Mouse (Mus musculus) cerebellum, adult 2 months (tissue): ENCODE measurements at regions not wholly inside any gene's neighbourhood (a gene's known extent, or its start where the extent isn't known, plus 50 kb on each side); places are given as distances from the start of the nearest gene placed in this dataset.

Experiments used
- DNase-seq, 2 experiments: peaks; one replicate each; pipeline ENCODE4 v3.0.0; 2021
- H3K27ac ChIP-seq: fragments of 200-500 bp; 2 replicates; pipeline ENCODE4 v1.5.1; 2012; ENCODE audit warnings: low read length, control low read depth, inconsistent platforms; ENCODE audit not compliant: insufficient read depth
- H3K27me3 ChIP-seq: fragments of 200-500 bp; 2 replicates; pipeline ENCODE4 v1.6.1; 2012; ENCODE audit warnings: inconsistent platforms, mild to moderate bottlenecking, low read length, moderate library complexity; ENCODE audit not compliant: control insufficient read depth, insufficient read depth
- H3K4me1 ChIP-seq: fragments of 200-500 bp; 2 replicates; pipeline ENCODE4 v1.6.1; 2011; ENCODE audit warnings: low read length; ENCODE audit not compliant: control insufficient read depth, insufficient read depth
- H3K4me3 ChIP-seq: fragments of 200-500 bp; replicated peaks from 2 replicates; pipeline ENCODE3; 2011; ENCODE audit warnings: mild to moderate bottlenecking, low read depth, low read length, control low read depth; ENCODE audit not compliant: insufficient read depth
- CTCF ChIP-seq: fragments of 200-500 bp; IDR thresholded peaks from 2 replicates; pipeline ENCODE4 v1.5.1; 2011; ENCODE audit warnings: low read depth, mild to moderate bottlenecking, control low read depth, low read length, moderate library complexity, borderline replicate concordance; ENCODE audit not compliant: insufficient read depth
- POLR2A ChIP-seq: fragments of 200-500 bp; IDR thresholded peaks from 2 replicates; pipeline ENCODE4 v1.6.1; 2011; ENCODE audit warnings: low read length, control low read depth, borderline replicate concordance; ENCODE audit not compliant: insufficient read depth
- WGBS: fragments of 180-500 bp; shearing (Covaris S2); methylation state at CpG from one replicate; pipeline ENCODE4 v1.1.7; 2018; 5-methylcytosine and 5-hydroxymethylcytosine counted together

- no peaks in the 10 kb centered on the region for H3K4me1 ChIP-seq
- DNase-seq: no peak
- no peak for TF ChIP-seq POLR2A
- TF ChIP-seq CTCF: no peak
- H3K27ac ChIP-seq: no peak overlapping the region
- H3K27me3 ChIP-seq: no peaks in the 10 kb centered on the region
- H3K4me3 ChIP-seq: no peak overlapping the region
- 82% methylated on average over 5 of the region's 5 CpGs for WGBS
Observed at GRCm38 (mm10) chr11:71642886-71643285, 106.8 kb upstream of the Wscd1 start.

DNA sequence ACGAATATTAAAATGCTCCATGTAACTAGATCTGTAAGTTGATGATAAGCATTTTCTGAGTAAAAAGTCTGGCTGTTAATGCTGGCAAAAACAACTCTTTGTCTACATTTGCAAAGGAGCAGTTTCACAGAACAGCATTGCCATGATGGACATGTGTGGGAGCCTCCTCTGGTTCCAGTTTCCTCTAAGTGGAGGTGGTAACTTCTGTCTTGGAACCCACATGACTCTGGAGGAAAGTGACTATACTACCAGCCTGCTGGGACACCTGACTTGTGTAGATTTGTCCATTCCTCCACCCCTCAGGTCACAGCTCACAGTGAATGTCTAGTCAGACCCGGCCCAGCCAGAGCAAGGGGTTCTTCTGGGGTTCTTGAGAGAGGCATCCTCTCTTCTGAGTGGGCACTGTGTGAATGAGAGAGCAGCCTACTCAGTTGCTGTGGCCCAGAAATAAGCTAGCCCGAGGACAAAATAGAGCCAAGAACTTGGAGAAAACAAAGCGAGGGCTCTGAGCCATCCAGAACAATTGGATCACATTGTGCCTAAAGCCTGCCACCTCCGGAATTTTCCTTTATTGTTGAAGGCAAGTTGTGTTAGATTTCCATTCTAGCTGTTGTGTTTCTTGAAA is 97.9 kb upstream of the Wscd1 start:
- Histone ChIP-seq H3K27ac (no peak overlapping the region), H3K27me3 (no peaks in the 10 kb centered on the region), H3K4me3 (no peak overlapping the region), H3K4me1 (no peaks in the 10 kb centered on the region)
- no peak for TF ChIP-seq CTCF
- TF ChIP-seq POLR2A: no peak
- DNase-seq: no peak
- 80% methylated on average over 5 of the region's 5 CpGs for WGBS

- no peak for TF ChIP-seq POLR2A
- no peak for TF ChIP-seq CTCF
- H3K27ac ChIP-seq: no peak overlapping the region
- 56% methylated on average over 5 of the region's 5 CpGs for WGBS
Observed at GRCm38 (mm10) chr11:71652381-71652775, 97.3 kb upstream of the Wscd1 start.

GRCm38 (mm10) chr11:71658346-71658745 is 91.4 kb upstream of the Wscd1 start:
- 47% methylated on average over 2 of the region's 2 CpGs for WGBS

More at GRCm38 (mm10) chr11:71652381-71652775, 97.3 kb upstream of the Wscd1 start:
- Histone ChIP-seq H3K4me1 (no peaks in the 10 kb centered on the region), H3K27me3 (no peaks in the 10 kb centered on the region), H3K4me3 (no peak overlapping the region)
- DNase-seq: no peak

DNA sequence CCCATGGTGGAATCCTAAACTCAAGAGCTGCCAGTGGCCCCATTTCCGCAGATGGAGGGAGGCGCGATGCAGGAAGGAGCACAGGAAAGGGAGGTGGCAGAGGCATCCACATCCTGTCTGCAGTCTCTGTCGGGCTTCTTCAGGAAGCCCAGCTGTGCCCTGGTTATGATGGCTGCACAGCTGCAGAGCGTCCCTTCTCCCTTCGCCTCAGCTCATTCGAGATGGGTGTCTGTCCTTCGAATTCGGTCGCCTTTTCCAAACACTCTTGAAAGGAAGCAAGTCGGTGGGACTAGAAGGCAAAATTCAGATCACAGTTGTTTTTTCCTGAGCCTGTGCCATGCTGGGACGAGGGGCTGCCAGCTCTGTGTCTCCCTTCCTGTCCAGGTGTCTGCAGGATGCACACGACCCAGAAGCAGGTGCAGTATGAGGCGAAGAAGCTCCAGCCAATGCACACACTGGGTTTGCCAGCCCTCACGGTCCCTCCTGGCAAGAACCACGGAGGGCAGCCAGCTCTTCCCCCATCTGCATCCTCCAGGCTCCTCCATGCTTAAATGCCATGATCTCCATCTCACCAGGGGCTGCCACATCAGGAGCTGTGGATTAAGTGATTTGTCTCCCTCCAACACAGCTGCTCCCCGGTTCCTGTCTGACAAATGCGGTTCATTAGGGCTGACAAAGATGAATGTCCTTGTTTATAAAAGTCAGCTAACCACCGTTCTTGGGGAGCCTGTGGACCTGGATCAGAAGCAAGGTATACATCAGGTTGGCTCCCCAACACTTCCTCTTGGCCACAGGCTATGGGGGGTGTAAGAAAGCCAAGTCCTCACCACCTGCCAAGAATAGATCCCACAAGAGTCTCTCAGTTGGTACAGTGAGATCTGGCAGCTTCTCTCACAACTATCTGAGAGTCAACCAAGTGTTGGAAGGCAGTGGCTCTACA is 79.3 kb upstream of the Wscd1 start:
- H3K4me3 ChIP-seq: no peak overlapping the region
- peak; percentile 34 to 40 for DNase-seq
- WGBS: 36% methylated on average over 19 of the region's 19 CpGs
- peaks cover 16% of the 10 kb centered on the region for H3K4me1 ChIP-seq
- no peak overlapping the region for H3K27ac ChIP-seq
- TF ChIP-seq CTCF (no peak), POLR2A (no peak)
- H3K27me3 ChIP-seq: no peaks in the 10 kb centered on the region

More at GRCm38 (mm10) chr11:71658346-71658745, 91.4 kb upstream of the Wscd1 start:
- DNase-seq: no peak
- TF ChIP-seq POLR2A (no peak), CTCF (no peak)
- Histone ChIP-seq H3K4me3 (no peak overlapping the region), H3K27ac (no peak overlapping the region), H3K4me1 (no peaks in the 10 kb centered on the region), H3K27me3 (no peaks in the 10 kb centered on the region)

DNA sequence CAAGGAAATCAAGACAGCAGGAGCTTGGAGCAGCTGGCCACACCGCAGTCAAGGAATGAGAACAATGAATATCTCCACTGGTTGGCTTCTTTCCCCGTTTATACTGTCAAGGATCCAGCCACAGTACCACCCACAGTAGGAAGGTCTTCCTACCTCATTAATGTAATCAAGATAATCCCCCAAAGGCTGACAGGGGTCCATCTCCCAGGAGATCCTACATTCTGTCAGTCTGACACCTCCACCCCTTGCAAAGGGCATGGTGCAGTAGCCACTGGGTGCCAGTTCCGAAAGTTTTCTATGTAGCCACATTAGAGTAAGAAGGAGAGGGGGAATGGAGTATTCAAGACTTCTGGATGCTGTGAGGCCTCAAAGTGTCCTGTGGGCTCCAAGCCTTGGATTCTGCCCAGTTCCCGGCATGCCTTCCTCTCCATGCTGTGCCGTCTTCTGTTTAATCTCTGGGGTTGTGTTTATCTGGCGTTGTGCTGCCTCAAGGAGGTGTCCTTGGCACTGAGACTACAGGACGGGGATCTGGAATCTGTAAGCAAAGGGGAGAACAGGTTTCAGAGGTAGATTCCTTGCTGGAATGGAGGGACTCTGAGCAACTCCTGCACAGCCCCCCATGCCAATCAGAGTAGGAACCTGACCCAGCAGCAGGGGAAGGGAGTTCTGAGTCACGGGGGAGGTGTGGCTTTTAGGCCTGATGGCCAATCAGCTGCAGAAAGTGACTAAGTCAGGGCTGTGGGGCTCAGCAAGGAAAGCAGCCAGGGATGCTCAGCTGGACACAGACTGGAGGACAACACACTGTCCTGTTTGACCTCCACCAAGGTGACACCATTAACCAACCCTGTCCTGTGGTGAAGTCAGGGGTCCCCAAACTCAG is 77.3 kb upstream of the Wscd1 start:
- H3K27me3 ChIP-seq: no peaks in the 10 kb centered on the region
- no peak overlapping the region for H3K27ac ChIP-seq
- WGBS: 20% methylated on average over 8 of the region's 8 CpGs
- TF ChIP-seq POLR2A (no peak), CTCF (no peak)
- H3K4me1 ChIP-seq: peaks cover 16% of the 10 kb centered on the region
- peak; percentile 66 to 70 for DNase-seq
- H3K4me3 ChIP-seq: no peak overlapping the region

DNA sequence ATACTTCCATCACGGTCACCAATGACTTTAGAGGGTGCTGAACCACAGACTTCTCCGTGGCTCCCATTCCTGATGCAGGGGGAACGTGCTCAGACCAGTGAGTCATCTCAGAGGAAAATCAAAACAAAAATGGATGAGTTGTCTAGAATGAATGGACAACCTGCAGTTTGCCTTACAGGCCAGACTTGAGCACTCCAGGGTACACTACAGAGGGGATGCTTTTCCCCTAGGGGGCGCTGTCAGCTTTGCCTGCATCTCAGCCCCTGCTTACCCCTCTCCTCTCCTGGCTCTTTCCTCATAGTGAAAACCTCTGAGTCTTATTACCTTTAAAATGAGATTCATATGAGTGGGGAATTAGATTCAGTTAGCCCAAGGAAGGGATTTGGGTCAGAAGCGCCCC is 75.4 kb upstream of the Wscd1 start:
- WGBS: 69% methylated on average over 5 of the region's 5 CpGs
- Histone ChIP-seq H3K4me1 (peaks cover 16% of the 10 kb centered on the region), H3K27me3 (no peaks in the 10 kb centered on the region), H3K4me3 (no peak overlapping the region), H3K27ac (no peak overlapping the region)
- DNase-seq: peak; percentile 53 to 62
- TF ChIP-seq CTCF (peak; percentile 47; the same call in 1 of the 2 replicates), POLR2A (no peak)
